In the genomic region with DNA sequence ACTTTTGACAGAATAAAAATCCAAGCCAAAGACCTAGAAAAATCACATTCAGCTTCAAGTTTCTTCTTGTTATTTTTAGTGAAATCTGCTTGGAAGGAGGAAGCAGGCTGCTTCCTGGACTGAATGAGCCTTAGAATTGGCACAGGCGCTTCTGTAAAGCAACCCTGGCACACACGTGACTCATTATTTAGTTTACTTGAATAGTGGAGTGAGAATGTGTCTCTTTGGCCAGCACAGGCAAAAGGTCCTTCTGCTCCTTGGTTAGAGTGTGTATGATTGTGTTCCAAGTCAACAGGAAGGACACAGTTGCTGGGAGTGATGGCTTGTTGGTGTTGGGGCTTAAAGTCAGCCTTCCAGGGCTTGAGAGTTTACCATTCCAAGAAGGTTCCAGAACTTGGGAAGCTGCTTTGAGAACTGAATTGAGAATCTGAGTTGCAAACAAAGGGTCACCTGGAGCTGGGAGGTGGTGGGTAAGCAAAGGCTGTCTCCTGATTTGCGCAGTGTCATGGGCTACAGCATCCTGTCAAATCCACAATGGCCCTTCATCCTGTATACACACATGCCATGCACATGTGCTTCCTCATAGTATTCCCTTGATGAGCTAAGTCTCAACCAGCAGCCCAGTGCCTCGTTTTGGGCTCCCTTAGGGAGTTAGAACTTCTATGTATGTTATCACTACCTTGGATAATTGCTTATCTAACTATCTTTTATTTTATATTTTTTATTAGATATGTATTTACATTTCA, we compare ENCODE assay signal across 8 mouse cellular contexts. TPM values are rescaled to one million over a fixed set of nuclear protein-coding genes. Genes with fewer than 3 reads are reported as not detected.
DNase-seq lines count a peak whose midpoint lies in the region; ATAC-seq lines count a peak whose summit lies in the region.

No protein-coding gene starts in this region.

- no peak overlapping the region for H3K9ac ChIP-seq in lung, embryonic 16.5 days (ENCODE audit: low read length)

- no peaks in the 10 kb centered on the region for H3K36me3 ChIP-seq in lung, embryonic 16.5 days (ENCODE audit: control insufficient read depth, insufficient read depth, low read length)

- H3K27ac ChIP-seq in lung, embryonic 16.5 days (ENCODE audit: low read length): peak overlapping the region; percentile 79

- peaks cover 41% of the 10 kb centered on the region for H3K4me1 ChIP-seq in lung, embryonic 16.5 days (replicated peaks; ENCODE audit: control insufficient read depth, insufficient read depth, low read length)

- DNase-seq in adrenal gland, adult 2 months: peak; percentile 59
- no peak for DNase-seq in adrenal gland, adult 18-20 months (ENCODE audit: low spot score in 2 of 2)
- peak; percentile 11 to 20 for DNase-seq in right cerebral cortex, postnatal 36 days (ENCODE audit: low spot score in 2 of 2)
- no peak for DNase-seq in right cerebral cortex, postnatal 25 days
- DNase-seq in spleen, postnatal 14 days (ENCODE audit: low spot score in 2 of 2): no peak
- no peak for DNase-seq in spleen, postnatal 10 days (ENCODE audit: low spot score in 2 of 2)

- 42% methylated on average over 4 of the region's 4 CpGs for WGBS in lung, embryonic 16.5 days

- no peak overlapping the region for H3K4me2 ChIP-seq in lung, embryonic 16.5 days (ENCODE audit: low read depth, low read length)

- H3K27me3 ChIP-seq in lung, embryonic 16.5 days (ENCODE audit: control insufficient read depth, insufficient read depth, low read depth, low read length): no peaks in the 10 kb centered on the region

- peak; percentile 68 for ATAC-seq in inflammation-experienced regulatory T-cells, adult 6 months
- ATAC-seq in lung, embryonic 16.5 days (ENCODE audit: low read depth): peak; percentile 83

- no peaks in the 10 kb centered on the region for H3K9me3 ChIP-seq in lung, embryonic 16.5 days (ENCODE audit: control insufficient read depth, low read length)

- H3K4me3 ChIP-seq in lung, embryonic 16.5 days (ENCODE audit: low read length): no peak overlapping the region

RNA-seq across cellular contexts. Expression of gene Swap70, which starts 38.6 kb away (rescaled TPM):
- 10 to 100 TPM; 12.6 to 23.2 TPM for total RNA-seq in adrenal gland, adult 2 months (2021)
- polyA plus RNA-seq in adrenal gland, adult 2 months (2012; rRNA removed): 10.7 and 13.0 TPM in 2 replicates
- 10 to 100 TPM; 12.9 to 13.6 TPM for total RNA-seq in adrenal gland, adult 18-20 months (2021)
- polyA plus RNA-seq in inflammation-experienced regulatory T-cells, adult 6 months (2017; shearing (Covaris generic)): 10 to 100 TPM; 28.6 to 38.2 (median 31.7) TPM
- polyA plus RNA-seq in lung, embryonic 16.5 days (2015; fragmentation: Nextera tagmentation; extraction: Ambion mirVana): 39.4 and 40.6 TPM in 2 replicates

Comparison
In these comparisons a context has a peak if more than half of its experiments do, and no peak if none do; other contexts are left out.
1. DNase-seq: peak in adrenal gland, adult 2 months (single experiment) and right cerebral cortex, postnatal 36 days (2 of 2); none in adrenal gland, adult 18-20 months (0 of 2), right cerebral cortex, postnatal 25 days (single experiment), spleen, postnatal 14 days (0 of 2) and spleen, postnatal 10 days (0 of 2).